Mouse (Mus musculus) intestine, embryonic 14.5 days (tissue): Measurements from ENCODE around the gene Nsmce3. TPM values are rescaled to one million over a fixed set of nuclear protein-coding genes. Genes with fewer than 3 reads are reported as not detected.

Experiments used
- ATAC-seq: fragments of 200-750 bp; cut with Nextera tagmentation; replicated peaks from 2 replicates; pipeline ENCODE4 v1.8.0; 2017; ENCODE audit warnings: low read depth, moderate number of reproducible peaks, moderate TSS enrichment, moderate library complexity; ENCODE audit not compliant: low FRiP score, low TSS enrichment
- DNase-seq: peaks from one replicate; pipeline ENCODE4 v3.0.0-alpha.2; 2018; ENCODE audit warnings: low spot score
- H3K27ac ChIP-seq: fragments of 300-500 bp; sonication (generic); 2 replicates; pipeline ENCODE4 v1.5.1; 2014; ENCODE audit warnings: low read depth, mild to moderate bottlenecking, control low read depth
- H3K27me3 ChIP-seq: fragments of 300-500 bp; sonication (generic); replicated peaks from 2 replicates; pipeline ENCODE4 v1.6.1; 2014; ENCODE audit warnings: low read length, control low read depth; ENCODE audit not compliant: control insufficient read depth, insufficient read depth
- H3K36me3 ChIP-seq: fragments of 300-500 bp; sonication (generic); 2 replicates; pipeline ENCODE4 v1.6.1; 2014; ENCODE audit warnings: low read length, control low read depth; ENCODE audit not compliant: control insufficient read depth, insufficient read depth
- H3K4me1 ChIP-seq: fragments of 300-500 bp; sonication (generic); replicated peaks from 2 replicates; pipeline ENCODE4 v1.6.1; 2014; ENCODE audit warnings: low read length, control low read depth, mixed read lengths; ENCODE audit not compliant: control insufficient read depth, insufficient read depth
- H3K4me2 ChIP-seq: fragments of 300-500 bp; sonication (generic); 2 replicates; pipeline ENCODE4 v1.6.1; 2014; ENCODE audit warnings: low read length
- H3K4me3 ChIP-seq: fragments of 300-500 bp; sonication (generic); 2 replicates; pipeline ENCODE4 v1.5.1; 2014; ENCODE audit warnings: low read depth, low read length, control low read depth, mixed read lengths
- H3K9ac ChIP-seq: fragments of 300-500 bp; sonication (generic); 2 replicates; pipeline ENCODE4 v1.6.1; 2014; ENCODE audit warnings: mild to moderate bottlenecking, low read length
- H3K9me3 ChIP-seq: fragments of 300-500 bp; sonication (generic); 2 replicates; pipeline ENCODE4 v1.6.1; 2016; ENCODE audit warnings: low read length, control low read depth; ENCODE audit not compliant: control insufficient read depth
- WGBS: fragments of 180-500 bp; shearing (Covaris S2); extraction: QIAGEN DNeasy Blood & Tissue Kit; methylation state at CpG from one replicate; pipeline ENCODE4 v1.1.7; 2014; 5-methylcytosine and 5-hydroxymethylcytosine counted together
- polyA plus RNA-seq: library from polyadenylated mRNA; unstranded; fragments of >200 nt; fragmentation: Nextera tagmentation; extraction: Ambion mirVana; gene quantifications from 2 replicates; pipeline ENCODE4 v1.2.1, GENCODE M21; 2014

Nsmce3 gene
- polyA plus RNA-seq = 13.5 and 13.6 TPM in 2 replicates

DNA sequence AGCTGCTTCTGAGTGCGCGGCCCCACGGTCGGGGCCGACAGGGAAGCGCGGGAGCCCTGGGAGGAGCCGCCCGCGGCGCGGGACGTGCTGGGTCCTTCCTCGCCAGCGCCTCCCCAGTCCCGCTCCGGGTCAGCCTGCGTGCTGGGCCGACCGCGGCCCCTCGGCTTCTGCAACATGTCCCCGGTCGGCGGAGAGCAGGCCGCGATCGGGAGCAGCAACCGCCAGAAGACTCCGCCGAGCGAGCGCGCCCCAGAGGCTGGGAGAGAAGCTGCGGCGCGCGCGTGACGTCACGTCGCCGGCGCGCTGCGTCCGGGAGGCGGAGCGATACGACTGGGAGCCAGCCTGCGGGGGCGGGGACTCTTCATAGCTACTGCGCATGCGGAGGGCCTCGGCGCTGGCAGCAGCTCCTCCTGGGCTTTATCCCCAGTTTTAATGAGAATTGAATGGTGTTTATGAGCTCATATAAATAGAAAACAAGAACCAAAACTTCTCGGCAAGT lies at the start of gene Nsmce3:
Gene Nsmce3 (minus strand): TSS at position 255 of the 499 bp plus-strand sequence.
- WGBS = 0% methylated on average over 57 of the region's 57 CpGs
- Histone ChIP-seq H3K4me1 (peaks cover 17% of the 10 kb centered on the region), H3K9me3 (no peaks in the 10 kb centered on the region), H3K9ac (peak within 1 kb of the TSS; percentile 93), H3K36me3 (no peaks in the 10 kb centered on the region), H3K4me3 (peak within 1 kb of the TSS; percentile 81), H3K27me3 (no peaks in the 10 kb centered on the region), H3K4me2 (peak within 1 kb of the TSS; percentile 87), H3K27ac (peak within 1 kb of the TSS; percentile 97)
- ATAC-seq (peak; percentile 95), DNase-seq (peak; percentile 95)

DNA sequence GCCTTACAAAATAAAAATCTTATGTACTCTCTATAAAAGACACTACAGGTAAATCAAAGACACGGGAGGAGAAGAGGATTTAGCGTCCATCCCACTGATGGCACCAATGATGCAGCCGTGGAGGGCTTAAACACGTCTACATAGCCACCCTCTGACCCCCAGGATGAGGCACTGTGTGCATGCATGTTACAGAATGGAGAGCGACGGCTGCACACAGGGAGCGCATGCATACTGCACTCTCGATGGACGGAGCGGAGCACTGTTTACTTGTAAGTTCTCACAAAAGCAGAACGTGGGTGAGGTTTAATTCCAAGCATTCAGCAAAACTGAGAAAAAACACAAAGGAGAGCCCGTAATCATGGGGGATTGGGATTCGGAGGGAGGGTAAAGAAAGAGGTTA lies 48.4 kb upstream of the Nsmce3 start:
- ATAC-seq (no peak), DNase-seq (no peak)
- H3K9me3 ChIP-seq = no peaks in the 10 kb centered on the region
- H3K4me3 ChIP-seq = no peak overlapping the region
- no peaks in the 10 kb centered on the region for H3K27me3 ChIP-seq
- no peaks in the 10 kb centered on the region for H3K4me1 ChIP-seq
- 75% methylated on average over 13 of the region's 13 CpGs for WGBS
- H3K4me2 ChIP-seq = no peak overlapping the region
- no peak overlapping the region for H3K27ac ChIP-seq
- H3K9ac ChIP-seq = no peak overlapping the region
- no peaks in the 10 kb centered on the region for H3K36me3 ChIP-seq

DNA sequence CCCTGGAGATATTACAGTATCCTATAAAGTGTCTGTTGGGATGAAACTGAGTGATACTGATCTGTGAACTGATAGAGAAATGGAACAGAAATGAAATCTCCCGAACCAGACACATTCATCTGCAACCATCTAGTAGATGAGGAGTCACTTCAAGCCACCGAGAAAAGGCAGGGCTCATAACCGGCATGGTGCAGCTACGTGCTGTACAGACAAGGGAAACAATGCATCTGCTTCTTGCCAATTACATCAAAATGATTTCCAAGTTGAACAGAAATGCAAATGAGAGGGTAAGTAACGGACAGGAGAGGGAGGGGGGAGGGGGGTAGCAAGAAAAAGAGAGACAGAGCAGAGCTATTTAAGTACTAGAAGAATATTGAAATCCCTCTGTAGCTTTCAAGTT lies 47.9 kb upstream of the Nsmce3 start:
- 85% methylated on average over 5 of the region's 5 CpGs for WGBS

DNA sequence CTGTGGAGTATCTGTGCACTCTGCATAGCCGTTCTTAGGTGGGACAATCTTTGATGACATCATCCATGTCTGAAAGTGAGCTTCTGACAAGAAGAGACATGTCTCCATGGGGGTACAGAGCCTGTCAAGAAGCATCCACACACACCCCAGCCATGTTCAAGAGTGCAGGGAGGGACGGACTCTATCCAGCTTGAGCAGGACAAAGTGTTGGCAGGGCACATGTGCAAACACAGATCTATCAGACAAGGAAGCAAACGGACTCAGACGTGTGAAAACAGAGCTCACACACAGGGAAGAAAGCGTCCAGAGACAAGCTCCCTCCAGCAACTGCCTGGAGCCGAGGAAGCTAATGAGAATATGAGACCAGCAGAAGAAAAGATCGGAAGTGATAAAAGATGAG lies 43.9 kb upstream of the Nsmce3 start:
- Histone ChIP-seq H3K27me3 (no peaks in the 10 kb centered on the region), H3K4me3 (no peak overlapping the region), H3K4me1 (no peaks in the 10 kb centered on the region), H3K27ac (no peak overlapping the region), H3K9me3 (no peaks in the 10 kb centered on the region), H3K9ac (no peak overlapping the region), H3K4me2 (no peak overlapping the region), H3K36me3 (no peaks in the 10 kb centered on the region)
- ATAC-seq = no peak
- no peak for DNase-seq
- WGBS = 38% methylated on average over 7 of the region's 7 CpGs

More for the DNA sequence above, 47.9 kb upstream of the Nsmce3 start:
- no peak overlapping the region for H3K9ac ChIP-seq
- no peak for DNase-seq
- no peak for ATAC-seq
- no peaks in the 10 kb centered on the region for H3K9me3 ChIP-seq
- H3K27me3 ChIP-seq = no peaks in the 10 kb centered on the region
- H3K36me3 ChIP-seq = no peaks in the 10 kb centered on the region
- no peak overlapping the region for H3K4me2 ChIP-seq
- no peaks in the 10 kb centered on the region for H3K4me1 ChIP-seq
- no peak overlapping the region for H3K4me3 ChIP-seq
- no peak overlapping the region for H3K27ac ChIP-seq

DNA sequence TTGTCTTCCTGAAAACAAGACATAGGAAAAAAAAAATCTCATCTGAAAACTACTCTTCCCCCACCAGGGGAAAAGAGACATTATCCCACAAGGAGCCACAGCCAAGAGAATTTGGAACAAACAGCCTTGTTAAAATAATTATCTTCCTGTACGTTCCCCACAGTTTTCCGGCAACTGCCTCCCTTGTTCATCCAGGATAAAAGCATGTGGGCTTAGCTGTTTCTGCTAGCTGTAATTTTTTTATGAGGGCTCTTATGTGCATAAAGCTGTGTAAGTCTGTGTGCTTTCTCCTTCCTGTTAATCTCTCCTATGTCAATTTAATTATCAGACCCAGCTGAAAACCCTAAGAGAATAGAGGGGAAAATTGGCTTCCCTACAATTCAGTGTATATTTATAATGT lies 42.3 kb upstream of the Nsmce3 start:
- H3K27ac ChIP-seq = no peak overlapping the region
- H3K4me1 ChIP-seq = no peaks in the 10 kb centered on the region
- ATAC-seq (no peak), DNase-seq (no peak)
- H3K4me2 ChIP-seq = no peak overlapping the region
- no peak overlapping the region for H3K9ac ChIP-seq
- H3K36me3 ChIP-seq = no peaks in the 10 kb centered on the region
- no peak overlapping the region for H3K4me3 ChIP-seq
- no peaks in the 10 kb centered on the region for H3K9me3 ChIP-seq
- 70% methylated on average over 2 of the region's 2 CpGs for WGBS
- H3K27me3 ChIP-seq = no peaks in the 10 kb centered on the region

DNA sequence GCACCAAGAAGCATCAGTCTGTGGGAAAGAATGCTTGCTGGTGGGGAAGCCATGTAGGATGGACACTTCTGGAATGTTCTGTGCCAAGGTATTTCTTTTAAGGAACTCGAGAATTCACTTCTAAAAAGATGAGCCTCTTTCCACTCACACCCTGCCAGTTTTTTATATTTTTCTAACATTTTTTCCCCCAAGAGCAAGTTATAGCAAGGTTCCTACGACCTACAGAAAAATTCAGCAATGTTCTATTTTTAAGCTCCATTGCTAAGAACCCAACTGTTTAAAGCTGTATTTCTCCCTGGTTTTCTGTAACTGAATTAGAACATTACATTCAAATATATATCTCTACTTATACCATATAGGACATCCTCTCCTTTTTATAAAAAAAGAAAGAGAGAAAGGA lies 39.1 kb upstream of the Nsmce3 start:
- Histone ChIP-seq H3K9ac (no peak overlapping the region), H3K36me3 (no peaks in the 10 kb centered on the region), H3K4me2 (no peak overlapping the region), H3K27me3 (no peaks in the 10 kb centered on the region), H3K4me3 (no peak overlapping the region), H3K4me1 (no peaks in the 10 kb centered on the region), H3K9me3 (no peaks in the 10 kb centered on the region), H3K27ac (no peak overlapping the region)
- DNase-seq (no peak), ATAC-seq (no peak)
- WGBS = 73% methylated on average over 2 of the region's 2 CpGs

DNA sequence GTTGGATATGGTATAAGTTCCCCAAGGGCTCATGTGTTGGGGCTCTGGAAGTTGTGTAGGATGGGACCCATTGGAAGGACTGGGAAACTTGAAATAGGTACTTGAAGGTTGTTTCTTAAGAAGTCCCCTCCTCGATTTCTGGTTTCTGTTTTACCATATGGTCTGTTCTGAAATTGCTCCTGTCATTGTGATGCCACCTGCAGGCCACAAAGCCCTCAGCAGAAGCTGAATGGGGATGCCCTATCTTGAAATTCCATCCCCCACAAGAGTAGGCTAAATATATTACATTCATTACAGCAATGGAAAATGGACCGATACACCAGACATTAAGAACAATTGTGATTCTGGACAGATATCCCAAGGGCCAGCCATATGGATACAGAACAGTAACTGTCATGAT lies 37.4 kb upstream of the Nsmce3 start:
- H3K9ac ChIP-seq = no peak overlapping the region
- no peaks in the 10 kb centered on the region for H3K36me3 ChIP-seq
- no peak overlapping the region for H3K27ac ChIP-seq
- ATAC-seq (no peak), DNase-seq (no peak)
- 88% methylated on average over 2 of the region's 2 CpGs for WGBS
- no peaks in the 10 kb centered on the region for H3K9me3 ChIP-seq
- H3K27me3 ChIP-seq = no peaks in the 10 kb centered on the region
- H3K4me1 ChIP-seq = no peaks in the 10 kb centered on the region
- no peak overlapping the region for H3K4me2 ChIP-seq
- no peak overlapping the region for H3K4me3 ChIP-seq

DNA sequence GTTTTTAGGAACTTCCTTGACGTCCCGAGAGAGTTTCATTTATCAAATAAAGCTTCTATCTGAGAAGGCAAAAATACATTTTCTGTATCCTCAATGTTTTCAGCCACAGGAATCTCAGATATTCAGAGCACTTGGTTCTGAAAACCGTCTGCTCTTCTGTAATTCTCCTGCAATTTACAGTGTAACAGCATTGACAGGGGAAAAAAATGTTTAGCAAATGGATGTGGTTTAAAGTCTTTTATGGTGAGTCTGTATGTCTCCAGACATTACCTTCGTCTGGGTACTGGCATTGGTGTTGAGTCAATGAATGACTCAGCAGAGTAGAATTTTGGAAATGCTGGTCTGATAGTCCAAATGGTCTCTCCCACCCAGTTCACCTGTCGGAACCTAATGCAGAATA lies 34.2 kb upstream of the Nsmce3 start:
- H3K9ac ChIP-seq = no peak overlapping the region
- H3K4me2 ChIP-seq = no peak overlapping the region
- H3K9me3 ChIP-seq = no peaks in the 10 kb centered on the region
- ATAC-seq (no peak), DNase-seq (no peak)
- no peak overlapping the region for H3K27ac ChIP-seq
- WGBS = 63% methylated on average over 5 of the region's 5 CpGs
- H3K4me1 ChIP-seq = no peaks in the 10 kb centered on the region
- no peaks in the 10 kb centered on the region for H3K36me3 ChIP-seq
- H3K27me3 ChIP-seq = no peaks in the 10 kb centered on the region
- no peak overlapping the region for H3K4me3 ChIP-seq

DNA sequence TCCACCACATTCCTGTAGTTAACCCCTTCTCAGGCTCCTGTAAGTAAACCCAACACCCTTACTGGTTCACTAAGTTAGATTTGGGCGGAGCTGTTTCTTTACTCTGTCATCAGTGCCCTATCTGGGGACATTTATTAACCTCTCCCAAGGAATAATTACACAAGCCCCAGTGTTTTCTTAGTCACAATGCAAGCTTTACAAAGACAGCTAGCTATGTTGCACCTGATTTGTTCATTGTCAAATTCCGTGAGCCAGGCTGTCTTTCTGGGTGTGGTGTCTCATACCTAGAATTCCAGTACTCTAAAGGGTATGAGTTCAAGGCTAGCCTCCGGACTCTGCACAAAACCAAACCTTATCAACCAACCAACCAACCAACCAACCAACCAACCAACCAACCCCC lies 32.7 kb upstream of the Nsmce3 start:
- H3K4me3 ChIP-seq = no peak overlapping the region
- no peak overlapping the region for H3K9ac ChIP-seq
- no peak overlapping the region for H3K4me2 ChIP-seq
- no peaks in the 10 kb centered on the region for H3K9me3 ChIP-seq
- ATAC-seq = no peak
- no peak overlapping the region for H3K27ac ChIP-seq
- 79% methylated on average over 3 of the region's 3 CpGs for WGBS
- H3K27me3 ChIP-seq = no peaks in the 10 kb centered on the region
- no peaks in the 10 kb centered on the region for H3K4me1 ChIP-seq
- H3K36me3 ChIP-seq = no peaks in the 10 kb centered on the region
- DNase-seq = no peak
